Mouse (Mus musculus): Measurements from ENCODE around the gene Gfod1.

Gfod1 gene

GRCm38 (mm10) chr13:43297526-43297925, 6.4 kb downstream of the Gfod1 start:
- no peak for DNase-seq

DNA sequence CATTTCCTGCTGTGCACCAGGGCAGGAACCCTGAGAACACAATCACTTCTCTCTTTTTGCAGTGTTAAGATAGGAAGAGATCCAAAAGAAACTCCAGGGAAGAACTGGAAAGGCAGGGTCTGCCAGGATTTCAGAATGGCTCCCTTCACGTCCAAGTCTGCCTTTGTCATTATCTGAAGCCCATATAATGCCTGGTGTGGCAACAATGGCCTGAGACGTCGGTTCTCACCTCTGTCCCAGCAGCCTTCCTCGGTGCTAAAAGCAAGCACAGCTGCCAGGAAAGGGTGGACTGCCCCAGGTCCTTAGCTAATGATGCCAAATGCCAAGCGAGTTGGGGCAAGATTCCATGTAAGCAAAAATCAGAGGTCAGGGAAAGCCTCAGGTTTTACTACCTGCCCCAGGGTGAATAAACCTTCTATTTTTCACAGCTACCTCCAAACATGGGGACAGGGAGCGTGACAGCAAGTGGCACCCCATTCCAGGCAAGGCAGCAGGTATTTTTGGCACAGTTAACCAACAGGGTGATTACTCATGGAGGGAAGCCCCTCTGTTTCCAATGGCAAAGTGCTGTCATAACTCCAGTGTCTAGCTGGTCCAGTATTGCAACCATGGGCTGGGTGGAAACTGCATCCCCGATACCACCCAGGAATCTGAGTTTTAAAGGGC, 7.7 kb downstream of the Gfod1 start:
- DNase-seq = no peak

- DNase-seq = peak; percentile 21 to 23
Observed at GRCm38 (mm10) chr13:43295684-43296083, 8.3 kb downstream of the Gfod1 start.

DNA sequence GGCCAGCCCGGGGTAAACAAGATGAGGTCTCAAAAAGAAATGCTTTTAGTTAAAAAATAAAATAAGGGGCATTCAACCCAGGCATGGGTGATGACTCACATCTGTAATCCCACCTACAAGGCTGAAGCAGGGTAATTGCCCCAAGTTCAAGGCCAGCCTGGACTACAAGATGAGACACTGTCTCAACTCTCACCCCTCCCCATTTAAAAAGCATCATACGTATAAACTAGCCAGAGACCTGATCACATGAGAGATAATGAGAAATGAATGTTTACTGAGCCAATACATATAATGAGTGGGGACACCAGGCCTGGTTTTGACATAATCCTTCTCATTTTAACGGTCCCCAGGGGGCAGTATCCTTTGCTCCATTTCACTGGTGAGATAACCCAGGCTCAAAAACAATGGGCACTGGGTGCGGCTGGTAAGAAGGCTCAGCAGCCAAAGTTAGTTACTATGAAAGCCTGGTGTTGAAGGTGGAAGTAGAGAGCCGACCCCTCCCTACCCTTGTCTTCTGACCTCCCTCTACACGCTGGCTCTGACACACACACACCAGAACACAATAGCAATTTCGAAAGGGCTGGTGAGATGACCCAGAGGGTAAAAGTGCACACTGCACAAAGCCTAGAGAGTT, 8.9 kb downstream of the Gfod1 start:
- no peak for DNase-seq

DNA sequence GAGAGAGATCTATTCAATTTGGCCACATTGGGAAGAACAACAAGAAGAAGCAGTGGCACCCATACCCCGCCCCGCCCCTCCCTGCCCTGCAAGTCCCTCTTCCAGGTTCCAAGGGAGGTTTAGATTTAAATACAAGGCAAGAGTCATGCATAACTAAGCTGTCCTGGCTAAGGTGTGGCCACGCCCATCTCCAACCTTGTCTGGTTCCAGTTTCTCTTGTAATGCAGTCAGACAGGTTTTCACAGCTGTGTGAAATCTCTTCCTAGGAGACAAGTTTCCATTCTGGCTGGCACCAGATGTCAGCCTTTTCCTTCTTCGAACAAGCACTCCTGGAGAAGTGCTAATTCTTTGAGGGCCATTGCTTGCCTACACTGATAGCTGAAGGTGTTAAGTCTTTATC, 11.1 kb downstream of the Gfod1 start:
- no peak for DNase-seq

DNA sequence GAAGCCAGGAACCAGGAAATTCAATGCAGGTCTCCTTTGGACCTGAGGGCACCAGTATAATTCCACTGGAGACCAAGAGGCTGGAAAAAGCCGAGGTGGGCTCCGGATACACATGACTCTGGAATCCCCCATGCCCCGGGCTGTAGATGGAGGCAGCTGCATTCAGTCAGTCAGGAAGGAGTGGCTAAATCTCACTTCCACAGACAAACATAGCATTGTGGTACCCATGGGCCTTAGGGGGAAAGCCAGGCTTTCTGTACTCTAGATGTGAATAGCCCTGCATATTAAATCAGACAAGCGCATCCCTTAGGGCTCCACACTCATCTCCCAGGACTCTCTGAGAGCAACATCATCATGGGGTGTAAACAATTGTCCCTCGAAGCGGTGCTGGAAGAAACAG, 14.9 kb downstream of the Gfod1 start:
- DNase-seq = no peak

GRCm38 (mm10) chr13:43288444-43288843, 15.5 kb downstream of the Gfod1 start:
- DNase-seq = no peak

DNA sequence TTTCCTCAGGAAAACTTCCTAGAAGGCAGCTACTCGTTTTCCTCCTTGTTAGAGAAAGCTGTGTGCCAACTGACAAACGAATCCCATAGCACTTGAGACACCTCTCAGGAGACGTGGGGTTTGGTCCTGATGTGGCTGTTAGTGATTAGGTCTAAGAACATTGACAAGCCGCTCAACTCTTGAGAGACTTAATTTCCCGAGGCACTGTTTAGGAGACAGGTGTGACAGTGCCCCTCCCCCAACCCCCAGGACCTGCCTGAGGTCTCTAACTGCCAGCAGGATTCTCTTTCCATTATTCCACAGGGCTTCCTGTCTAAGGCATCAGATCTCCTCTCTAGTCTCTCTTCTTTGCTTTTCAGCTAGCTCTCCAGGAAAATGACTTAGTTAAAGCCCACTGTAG, 15.9 kb downstream of the Gfod1 start:
- DNase-seq = no peak

- no peak for DNase-seq
Observed at GRCm38 (mm10) chr13:43286836-43287235, 17.1 kb downstream of the Gfod1 start.

- no peak for DNase-seq
Observed at GRCm38 (mm10) chr13:43284711-43285151, 19.2 kb downstream of the Gfod1 start.

DNA sequence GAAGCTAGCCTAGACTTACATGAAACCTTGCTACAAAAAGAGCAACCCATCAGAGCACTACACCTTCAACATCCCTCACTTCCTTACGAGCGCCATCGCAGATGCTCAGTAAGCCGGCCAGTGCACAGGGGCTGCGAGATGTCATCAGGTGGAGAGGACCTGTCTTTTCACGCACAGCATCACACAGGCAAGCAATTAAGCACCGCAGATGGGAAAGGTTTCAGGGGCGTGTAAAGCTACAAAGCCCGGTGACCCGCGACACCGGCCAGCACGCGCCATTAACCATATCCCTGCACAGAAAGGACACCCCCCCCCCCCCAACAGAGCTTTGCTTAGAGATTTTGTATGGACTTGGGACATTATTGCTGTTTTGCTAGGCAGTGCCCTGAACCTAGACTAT, 30.1 kb downstream of the Gfod1 start:
- DNase-seq = no peak

DNA sequence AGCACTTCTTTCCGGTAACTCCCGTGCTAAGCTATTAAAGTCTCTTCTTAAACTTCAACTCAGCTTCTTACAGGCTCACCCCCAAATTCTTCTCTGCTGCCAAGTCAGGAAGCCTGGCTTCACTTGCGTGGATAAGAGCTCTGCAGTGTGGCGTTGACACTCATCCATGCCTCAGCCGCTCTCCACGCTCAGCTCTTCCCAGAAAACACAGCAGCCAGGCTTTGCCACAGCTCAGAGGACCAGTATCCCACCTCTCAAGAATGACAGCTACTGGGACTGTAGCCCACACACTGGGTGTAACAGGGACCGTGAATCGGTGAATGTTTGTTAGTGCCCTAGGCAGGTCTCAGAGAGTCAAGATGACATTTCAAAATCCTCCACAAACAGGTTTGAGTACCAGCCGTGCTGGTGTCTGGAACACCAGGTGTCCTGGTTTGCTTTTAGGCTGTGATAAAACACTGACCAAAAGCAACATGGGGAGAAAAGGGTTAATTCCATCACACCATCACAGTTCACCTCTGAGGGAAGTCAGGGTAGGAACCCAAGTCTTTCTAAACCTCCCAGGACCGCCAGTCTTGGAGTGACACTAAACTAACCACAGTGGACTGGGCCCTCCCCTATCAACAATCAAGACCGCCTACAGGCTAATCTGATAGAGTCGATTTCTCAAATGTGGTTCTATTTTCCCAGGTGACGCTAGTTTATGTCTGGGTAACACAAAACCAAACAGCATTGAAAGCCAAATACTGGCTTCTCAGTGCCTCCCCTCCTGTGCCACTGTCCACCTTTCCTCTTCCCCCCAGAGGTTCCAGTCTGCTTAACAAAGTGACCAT, 31.5 kb downstream of the Gfod1 start:
- no peak for DNase-seq

DNA sequence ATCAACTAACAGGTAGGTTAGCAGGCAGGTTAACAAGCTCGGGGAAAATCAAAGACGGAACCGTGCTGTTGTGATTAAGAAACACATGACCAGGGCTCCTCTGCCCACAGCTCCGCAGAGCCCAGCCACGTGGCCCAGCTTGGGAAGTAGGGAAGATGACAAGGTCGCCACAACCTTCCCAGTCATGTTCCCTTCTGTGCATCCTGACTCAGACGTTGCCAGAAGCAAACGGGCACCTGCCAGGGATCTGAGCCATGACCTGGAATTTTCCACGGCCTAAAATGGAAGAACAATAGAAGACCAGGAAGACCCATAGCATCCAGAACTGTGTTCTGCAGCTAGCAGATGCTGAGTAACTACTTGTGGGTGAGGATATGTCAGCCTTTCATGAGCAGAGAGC, 32.5 kb downstream of the Gfod1 start:
- no peak for DNase-seq

- DNase-seq = no peak
Observed at GRCm38 (mm10) chr13:43270220-43270597, 33.8 kb downstream of the Gfod1 start.

DNA sequence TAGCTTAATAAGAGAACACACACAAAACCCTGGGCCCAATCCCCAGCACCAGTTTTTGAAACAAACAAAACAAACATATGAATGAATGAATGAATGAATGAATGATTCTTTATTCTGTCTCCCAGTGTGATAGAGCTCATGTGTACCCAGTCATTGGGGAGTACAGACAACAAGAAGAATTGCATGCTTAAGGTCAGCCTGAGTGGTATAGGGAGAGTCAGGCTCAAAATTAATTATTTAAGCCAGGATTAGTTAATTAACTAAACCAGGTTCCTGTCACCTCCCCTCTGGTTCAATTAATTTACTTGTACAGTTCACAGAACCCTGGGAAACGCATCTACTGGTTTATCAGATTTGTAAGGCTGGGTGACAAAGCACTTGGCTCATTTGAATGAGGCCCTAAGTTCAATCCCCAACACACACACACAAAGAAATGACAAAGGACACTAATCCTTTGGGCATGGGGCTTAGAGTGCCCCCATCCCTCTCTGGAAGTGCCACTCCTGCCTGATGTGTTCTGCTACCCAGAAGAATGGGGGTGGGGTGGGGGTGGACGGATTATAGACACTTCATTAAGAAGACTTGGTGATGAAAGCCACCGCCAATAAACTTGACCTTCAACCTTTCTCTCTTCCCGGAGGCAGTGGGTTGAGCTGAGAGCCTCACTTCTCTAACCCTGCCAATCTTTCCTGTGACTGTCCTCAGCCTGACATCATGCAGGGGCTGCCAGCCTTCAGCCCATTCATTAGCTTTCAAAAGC, 34.3 kb downstream of the Gfod1 start:
- DNase-seq = no peak

- DNase-seq = peak; percentile 47 to 58
Observed at GRCm38 (mm10) chr13:43268539-43269327, 35.2 kb downstream of the Gfod1 start.

DNA sequence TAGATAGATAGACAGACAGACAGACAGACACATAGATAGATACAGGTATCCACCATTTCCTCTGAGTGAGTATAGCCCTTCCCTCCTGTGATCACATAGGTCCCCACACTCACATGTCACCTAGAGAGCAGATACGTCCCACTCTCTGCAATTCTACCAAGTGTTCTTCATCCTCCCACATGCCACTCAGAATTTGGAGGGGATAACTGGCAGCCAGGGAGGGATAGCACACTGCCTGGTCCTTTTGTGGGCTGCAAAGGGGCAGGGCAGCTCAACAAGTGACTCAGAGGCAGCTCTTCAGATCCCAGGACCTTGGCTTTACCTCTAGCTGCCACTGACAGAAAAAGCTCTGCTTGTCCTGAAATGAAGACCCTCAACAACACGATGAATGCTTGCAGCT, 36.1 kb downstream of the Gfod1 start:
- DNase-seq = no peak

GRCm38 (mm10) chr13:43267216-43267615, 36.8 kb downstream of the Gfod1 start:
- DNase-seq = no peak

GRCm38 (mm10) chr13:43266333-43266732, 37.6 kb downstream of the Gfod1 start:
- no peak for DNase-seq

DNA sequence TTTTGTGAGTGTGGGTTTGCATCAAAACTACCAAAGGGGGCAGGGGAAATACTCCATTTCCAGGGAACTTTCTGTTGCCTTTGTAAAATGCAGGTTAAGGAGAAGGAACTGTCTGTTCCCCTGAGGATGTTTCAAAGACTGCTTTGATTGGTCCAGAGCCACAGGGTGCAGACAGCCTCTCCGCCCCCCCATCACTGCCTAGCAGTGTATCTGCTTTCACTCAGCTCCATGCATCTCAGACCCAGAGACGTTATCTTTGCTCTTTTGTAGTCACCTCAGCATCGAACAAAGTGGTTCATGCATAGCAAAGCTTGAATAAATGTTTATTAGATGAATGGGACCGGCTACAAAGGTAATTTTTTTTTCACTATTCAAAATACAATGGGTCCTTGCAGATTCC, 38.9 kb downstream of the Gfod1 start:
- no peak for DNase-seq

DNA sequence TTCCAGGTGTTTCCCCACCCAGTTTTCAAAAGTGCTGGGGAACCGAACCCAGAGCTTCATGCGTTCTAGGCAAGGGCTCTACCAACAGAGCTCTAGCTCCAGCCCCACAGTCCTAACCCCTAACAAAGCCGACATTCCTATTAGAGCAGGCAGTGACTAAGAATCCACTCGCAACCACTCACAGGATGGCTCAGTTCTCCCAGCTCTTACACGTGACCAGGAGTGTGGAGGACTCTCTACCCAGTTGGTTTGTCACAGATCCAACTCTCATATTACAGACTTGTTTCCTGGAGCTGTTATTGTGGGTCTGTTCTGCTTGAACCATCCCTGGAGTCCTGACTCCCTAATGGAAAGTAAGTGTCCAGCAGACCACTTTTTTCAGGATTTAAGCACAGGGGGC, 40.3 kb downstream of the Gfod1 start:
- DNase-seq = no peak

- no peak for DNase-seq
Observed at GRCm38 (mm10) chr13:43262114-43262739, 41.7 kb downstream of the Gfod1 start.

Measured in spleen, adult 18-20 months (tissue).